Mouse (Mus musculus) central nervous system, embryonic 18 days (tissue): ENCODE data around the gene Gm10234. TPM values are rescaled to one million over a fixed set of nuclear protein-coding genes. Genes with fewer than 3 reads are reported as not detected.

ENCODE experiments used
- polyA plus RNA-seq: library from polyadenylated mRNA; depleted of rRNA; stranded (reverse); fragments of >200 nt; gene quantifications from 2 replicates; pipeline ENCODE4 v1.2.3, GENCODE M21; 2012; rRNA removed

The Gm10234 gene
- polyA plus RNA-seq: not detected in 2 replicates

DNA sequence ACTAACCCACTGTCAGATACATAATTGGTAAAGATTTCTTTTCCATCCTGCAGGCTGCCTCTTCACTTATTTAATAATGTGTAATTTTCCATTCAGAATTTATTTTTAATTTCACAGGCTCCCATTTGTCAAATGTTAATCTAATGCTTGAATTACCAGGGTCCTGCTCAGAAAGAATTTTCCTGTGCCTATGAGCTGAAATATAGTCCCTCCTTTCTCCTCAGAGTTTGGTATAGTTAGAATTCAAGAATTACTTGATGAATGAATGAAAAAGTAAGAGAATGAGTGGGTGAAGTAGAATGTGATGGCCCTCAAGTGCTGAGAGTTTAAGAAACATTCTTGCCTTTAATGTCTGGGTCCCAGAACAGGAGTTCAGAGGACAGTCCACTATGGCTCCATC, at the start of gene Gm10234:
TSS of gene Gm10234 (plus strand) at position 301 of the 400 bp plus-strand sequence.

Other genes with a start within 250 kb of the Gm10234 start
- 3.3 and 3.4 TPM in 2 replicates for gene Kbtbd8, start 204.9 kb upstream of the Gm10234 start, polyA plus RNA-seq